Comparison of ENCODE assay signal across 9 mouse cellular contexts in genomic region chr11:54155864-54156263, GRCm38 (mm10). TPM values are rescaled to one million over a fixed set of nuclear protein-coding genes. Genes with fewer than 3 reads are reported as not detected.
DNase-seq lines count a peak whose midpoint lies in the region; ATAC-seq and TF ChIP-seq lines count a peak whose summit lies in the region.
"Had no signal": no experiment of that assay in that cellular context is flagged by ENCODE, and none has a peak within 500 bp of the region (broad histone marks: within the 10 kb centered on the region; RNA-seq: fewer than 3 reads in every experiment).

No protein-coding gene starts in this region.

- no peaks in the 10 kb centered on the region for H3K36me3 ChIP-seq in hindbrain, embryonic 11.5 days (ENCODE audit: control insufficient read depth, insufficient read depth, low read length)
- H3K36me3 ChIP-seq: neural tube, embryonic 13.5 days had no signal

- TF ChIP-seq CTCF in layer of hippocampus, adult 2 months (conservative IDR thresholded peaks at IDR 0.05) = 0 out of 2 replicates have a peak, but pooled peaks have one; percentile 4

- ATAC-seq in frontal cortex, adult (ENCODE audit: low TSS enrichment) = peak; percentile 41; the same call in 1 of the 2 replicates
- no peak for ATAC-seq in hindbrain, embryonic 11.5 days (ENCODE audit: low FRiP score)

- H3K4me2 ChIP-seq in hindbrain, embryonic 11.5 days (replicated peaks; ENCODE audit: low read depth, low read length) = no peak overlapping the region
- H3K4me2 ChIP-seq: neural tube, embryonic 13.5 days had no signal

- DNase-seq in frontal cortex, postnatal 25 days (ENCODE audit: low spot score in 2 of 2) = no peak
- peak; percentile 90 for DNase-seq in Muller cell, postnatal 12 days (ENCODE audit: inconsistent ontology term)
- peak; percentile 61 to 69 for DNase-seq in cerebellum, postnatal 25 days
- peak in 1 of 2 experiments; percentile 42 for DNase-seq in layer of hippocampus, adult 2 months (ENCODE audit: low spot score in 2 of 2)
- DNase-seq in lung, postnatal 25 days (ENCODE audit: low spot score) = peak; percentile 86
- DNase-seq in thymus, postnatal 0 days (ENCODE audit: low spot score) = peak; percentile 81
- no peak for DNase-seq in hindbrain, embryonic 11.5 days (ENCODE audit: low spot score)

- no peak overlapping the region for H3K27ac ChIP-seq in layer of hippocampus, adult 2 months
- no peak overlapping the region for H3K27ac ChIP-seq in hindbrain, embryonic 11.5 days (ENCODE audit: low read depth, low read length)
- H3K27ac ChIP-seq: neural tube, embryonic 13.5 days had no signal

- no peak overlapping the region for H3K4me3 ChIP-seq in layer of hippocampus, adult 2 months
- no peak overlapping the region for H3K4me3 ChIP-seq in hindbrain, embryonic 11.5 days (ENCODE audit: low read depth, low read length)
- H3K4me3 ChIP-seq: neural tube, embryonic 13.5 days had no signal

- WGBS in hindbrain, embryonic 11.5 days = 92% methylated on average over 6 of the region's 6 CpGs

- no peaks in the 10 kb centered on the region for H3K27me3 ChIP-seq in hindbrain, embryonic 11.5 days (ENCODE audit: control insufficient read depth, insufficient read depth, low read length)
- H3K27me3 ChIP-seq: neural tube, embryonic 13.5 days had no signal

- no peak overlapping the region for H3K9ac ChIP-seq in hindbrain, embryonic 11.5 days (ENCODE audit: low read depth, low read length)
- H3K9ac ChIP-seq: neural tube, embryonic 13.5 days had no signal

- no peaks in the 10 kb centered on the region for H3K4me1 ChIP-seq in hindbrain, embryonic 11.5 days (replicated peaks; ENCODE audit: control insufficient read depth, insufficient read depth, low read length)
- H3K4me1 ChIP-seq: neural tube, embryonic 13.5 days had no signal

- no peaks in the 10 kb centered on the region for H3K9me3 ChIP-seq in hindbrain, embryonic 11.5 days (ENCODE audit: control insufficient read depth, low read length)
- H3K9me3 ChIP-seq: neural tube, embryonic 13.5 days had no signal

RNA-seq across cellular contexts. Expression of gene P4ha2, which starts 56.0 kb away (rescaled TPM):
- total RNA-seq in layer of hippocampus, adult 2 months (2021) = 10 to 100 TPM; 18.6 to 28.7 TPM
- 5.1 TPM in 2 replicates for polyA plus RNA-seq in thymus, postnatal 0 days (2015; fragmentation: Nextera tagmentation; extraction: Ambion mirVana)
- polyA plus RNA-seq in hindbrain, embryonic 11.5 days (2014; fragmentation: Nextera tagmentation; extraction: Ambion mirVana) = 18.2 and 20.3 TPM in 2 replicates

Comparison
In these comparisons a context has a peak if more than half of its experiments do, and no peak if none do; other contexts are left out.
1. DNase-seq: peak in Muller cell, postnatal 12 days (single experiment), cerebellum, postnatal 25 days (2 of 2), lung, postnatal 25 days (single experiment) and thymus, postnatal 0 days (single experiment); none in frontal cortex, postnatal 25 days (0 of 2) and hindbrain, embryonic 11.5 days (single experiment).